Mouse (Mus musculus): ENCODE measurements at regions not wholly inside any gene's neighbourhood (a gene's known extent, or its start where the extent isn't known, plus 50 kb on each side); places are given as distances from the start of the nearest gene placed in this dataset.
A peak's percentile ranks its signal among the peaks of the same experiment; 100 is the strongest.
"Not testable (repeated sequence)": the region's sequence is repeated elsewhere in the genome, so short reads cannot be mapped to it uniquely, and the experiment has no call there.

DNA sequence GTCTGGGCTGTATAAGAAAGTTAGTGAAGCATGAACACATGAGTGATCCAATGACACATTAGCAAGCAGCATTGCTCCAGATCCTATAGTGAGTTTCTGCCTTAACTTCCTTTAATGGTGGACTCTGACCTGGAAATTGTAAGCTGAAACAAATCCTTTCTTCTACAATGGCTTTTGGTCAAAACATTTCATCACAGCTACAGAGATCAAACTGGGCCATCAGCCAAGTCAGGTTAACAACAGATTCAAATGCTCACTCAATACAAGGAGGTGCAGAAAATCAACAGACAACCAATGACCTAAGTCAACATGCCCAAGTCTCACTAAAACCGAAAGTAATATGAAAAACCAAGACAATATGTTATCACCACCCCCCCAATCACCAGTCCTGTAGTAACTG is 91.9 kb upstream of the Map9 start:
- H3K4me3 ChIP-seq (ENCODE audit: insufficient read depth, low read depth, low read length) = no peak overlapping the region
- WGBS = 93% methylated on average over 1 of the region's 1 CpGs
- TF ChIP-seq POLR2A (IDR thresholded peaks at IDR 0.05; ENCODE audit: insufficient read depth, low read depth, low read length) (no peak), CTCF (IDR thresholded peaks at IDR 0.05; ENCODE audit: insufficient read depth, low read depth, low read length) (no peak)

DNA sequence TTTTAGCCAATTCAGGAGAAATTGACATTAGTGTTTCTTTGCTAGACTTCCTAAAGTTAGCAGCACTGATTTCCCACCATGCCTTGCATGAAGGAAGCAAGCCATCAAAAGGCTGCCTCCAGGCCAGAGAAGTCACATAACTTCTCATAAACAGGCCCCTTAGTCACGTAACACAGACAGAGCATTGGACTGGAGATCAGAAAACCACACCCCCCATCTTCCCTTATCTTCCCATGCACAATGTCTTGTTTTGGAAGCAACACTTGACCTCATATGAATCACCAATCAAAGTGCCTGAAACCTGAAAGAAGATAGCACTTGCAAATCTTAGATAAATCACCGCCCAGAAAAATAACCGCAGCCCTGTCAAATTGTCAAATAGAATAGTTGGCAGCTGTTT is 95.9 kb upstream of the Map9 start:
- no peak overlapping the region for H3K4me3 ChIP-seq (ENCODE audit: insufficient read depth, low read depth, low read length)
- TF ChIP-seq CTCF (IDR thresholded peaks at IDR 0.05; ENCODE audit: insufficient read depth, low read depth, low read length) (no peak), POLR2A (IDR thresholded peaks at IDR 0.05; ENCODE audit: insufficient read depth, low read depth, low read length) (no peak)
- 93% methylated on average over 3 of the region's 3 CpGs for WGBS
- no peaks in the 10 kb centered on the region for H3K4me1 ChIP-seq (ENCODE audit: control insufficient read depth, insufficient read depth, low read length)
- H3K27ac ChIP-seq (ENCODE audit: insufficient read depth, low read depth, low read length) = no peak overlapping the region

More for the DNA sequence above, 91.9 kb upstream of the Map9 start:
- H3K27ac ChIP-seq (ENCODE audit: insufficient read depth, low read depth, low read length) = no peak overlapping the region
- H3K4me1 ChIP-seq (ENCODE audit: control insufficient read depth, insufficient read depth, low read length) = no peaks in the 10 kb centered on the region

DNA sequence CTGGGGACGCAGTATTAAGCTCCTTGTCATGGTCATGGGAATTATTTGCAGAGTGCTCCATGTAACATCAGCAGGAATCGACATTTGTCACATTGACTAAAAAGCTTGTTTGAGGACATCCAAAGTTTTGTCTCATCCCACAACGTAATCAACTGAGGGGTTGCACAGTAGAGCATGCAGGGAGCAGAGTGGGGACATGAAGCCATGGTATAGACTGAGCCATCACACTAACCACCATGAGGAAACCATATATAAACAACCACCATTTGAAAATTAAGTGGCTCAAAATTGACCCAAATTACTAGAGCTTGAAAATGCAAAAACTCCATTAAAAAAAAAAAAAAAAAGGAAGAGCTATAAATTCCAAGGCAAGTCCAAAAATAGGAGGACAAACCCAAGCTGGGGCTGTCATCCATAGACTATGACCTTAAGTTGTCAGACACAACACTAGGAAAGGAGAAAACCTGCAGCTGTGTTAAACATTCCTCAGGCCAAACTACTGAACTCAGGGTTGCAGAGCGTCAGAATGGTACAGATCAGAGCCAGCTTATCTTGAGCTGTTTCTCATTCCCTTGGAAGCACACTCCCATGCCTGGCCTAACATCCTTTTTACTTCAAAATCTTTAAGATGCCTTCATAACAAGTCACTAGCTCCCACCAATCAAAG is 97.7 kb upstream of the Map9 start:
- H3K27ac ChIP-seq (ENCODE audit: insufficient read depth, low read depth, low read length) = no peak overlapping the region
- H3K4me1 ChIP-seq (ENCODE audit: control insufficient read depth, insufficient read depth, low read length) = no peaks in the 10 kb centered on the region
- H3K4me3 ChIP-seq (ENCODE audit: insufficient read depth, low read depth, low read length) = no peak overlapping the region
- 92% methylated on average over 4 of the region's 4 CpGs for WGBS
- TF ChIP-seq POLR2A (IDR thresholded peaks at IDR 0.05; ENCODE audit: insufficient read depth, low read depth, low read length) (no peak), CTCF (IDR thresholded peaks at IDR 0.05; ENCODE audit: insufficient read depth, low read depth, low read length) (no peak)

DNA sequence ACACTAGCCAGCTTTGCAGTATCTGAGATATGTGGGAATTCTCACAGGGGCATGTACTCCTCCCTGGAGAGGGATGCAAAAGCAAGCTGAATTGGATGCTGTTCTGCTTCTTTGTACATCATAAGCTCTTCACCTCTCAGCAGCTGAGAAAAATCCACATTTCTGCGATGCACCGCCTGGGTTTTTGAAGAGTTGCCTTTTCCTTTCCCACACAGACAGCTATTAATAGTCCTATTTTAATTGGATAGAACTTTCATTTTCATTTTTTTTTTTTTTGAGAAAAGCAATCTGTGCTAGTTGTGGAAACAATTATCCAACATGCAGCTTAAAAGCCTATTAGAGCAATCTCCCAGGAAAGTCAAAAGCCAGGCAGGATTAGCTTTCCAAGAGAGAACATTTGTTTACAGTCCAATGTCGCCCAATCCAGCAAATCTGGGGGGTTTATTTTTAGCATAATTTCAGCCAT is 105.2 kb upstream of the Gucy1a1 start:
- no peaks in the 10 kb centered on the region for H3K4me1 ChIP-seq (ENCODE audit: control insufficient read depth, insufficient read depth, low read length)
- H3K4me3 ChIP-seq (ENCODE audit: insufficient read depth, low read depth, low read length) = no peak overlapping the region
- TF ChIP-seq CTCF (IDR thresholded peaks at IDR 0.05; ENCODE audit: insufficient read depth, low read depth, low read length) = no peak
- TF ChIP-seq POLR2A (IDR thresholded peaks at IDR 0.05; ENCODE audit: insufficient read depth, low read depth, low read length) = no peak
- H3K27ac ChIP-seq (ENCODE audit: insufficient read depth, low read depth, low read length) = peak overlapping the region; percentile 10; the same call in 1 of the 2 replicates
- WGBS = 17% methylated on average over 3 of the region's 3 CpGs

DNA sequence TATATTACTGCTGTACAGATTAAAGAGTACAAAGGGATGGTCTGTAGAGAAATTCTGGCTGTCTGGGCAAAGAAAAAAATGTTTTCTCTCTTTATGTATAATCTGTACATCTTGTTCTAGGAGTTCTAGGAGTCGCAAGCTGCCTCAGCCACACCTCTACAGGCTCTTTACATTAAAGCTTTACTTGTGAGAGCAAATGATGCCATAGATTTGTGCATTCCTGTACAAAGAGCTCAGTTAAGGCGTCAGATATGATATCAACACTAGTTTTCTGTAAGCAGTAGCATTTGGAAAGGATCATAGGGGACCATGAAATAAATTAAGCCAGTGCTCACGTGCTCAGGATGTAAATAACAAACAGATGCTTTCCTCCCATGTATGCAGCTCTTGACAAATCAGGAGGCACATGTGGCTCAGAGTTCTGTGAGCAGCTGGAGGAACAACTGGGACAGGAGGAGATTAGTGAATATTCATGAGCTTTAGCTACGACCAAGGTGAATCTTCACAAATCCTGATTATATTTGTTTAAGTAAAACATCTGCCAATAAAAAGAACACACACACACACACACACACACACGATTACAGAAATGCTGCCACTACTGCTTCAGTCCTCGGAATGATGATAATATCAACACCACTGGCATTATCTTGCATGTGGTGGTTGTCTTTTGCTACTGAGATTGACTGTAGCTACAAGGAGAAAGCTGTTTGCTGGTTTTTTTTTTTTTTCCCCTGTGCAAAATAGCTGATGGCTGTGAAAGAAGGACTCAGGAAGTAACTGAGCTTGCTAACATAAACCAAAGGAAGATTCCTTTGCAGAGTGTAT is 104.6 kb upstream of the Gucy1a1 start:
- H3K4me1 ChIP-seq (ENCODE audit: control insufficient read depth, insufficient read depth, low read length) = no peaks in the 10 kb centered on the region
- 37% methylated on average over 6 of the region's 6 CpGs for WGBS
- TF ChIP-seq POLR2A (IDR thresholded peaks at IDR 0.05; ENCODE audit: insufficient read depth, low read depth, low read length) (no peak), CTCF (IDR thresholded peaks at IDR 0.05; ENCODE audit: insufficient read depth, low read depth, low read length) (no peak)
- peak overlapping the region; percentile 10 for H3K27ac ChIP-seq (ENCODE audit: insufficient read depth, low read depth, low read length)
- H3K4me3 ChIP-seq (ENCODE audit: insufficient read depth, low read depth, low read length) = no peak overlapping the region

DNA sequence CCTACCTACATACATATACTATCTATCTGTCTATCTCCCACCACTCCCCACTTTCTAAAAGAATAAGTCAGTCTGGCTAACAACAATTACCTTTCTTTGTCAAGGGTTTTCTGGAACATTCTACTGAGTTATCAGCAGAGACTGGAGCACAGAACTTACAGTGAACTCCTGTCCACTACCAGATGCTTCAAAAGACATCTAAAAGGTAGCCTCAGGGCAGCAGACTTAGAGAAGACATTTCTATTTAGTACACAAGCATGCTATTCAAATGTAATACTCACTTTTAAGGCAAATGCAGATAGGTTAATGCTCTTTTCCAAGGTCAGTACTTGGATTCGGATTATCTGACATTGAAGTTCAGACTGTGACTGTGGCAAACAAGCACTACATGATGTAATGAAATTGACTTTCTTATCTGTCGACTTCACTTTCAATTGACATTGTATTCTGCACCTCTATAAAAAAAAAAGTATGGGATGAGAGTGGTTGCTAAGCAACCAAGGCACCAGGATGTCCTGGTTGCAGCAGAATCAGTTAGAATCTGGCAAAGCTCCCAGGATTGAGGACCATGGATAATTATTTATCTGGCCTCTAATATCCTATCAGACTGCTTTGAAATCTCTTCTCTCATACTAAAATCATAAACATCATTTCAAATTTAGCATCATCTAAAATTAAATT is 90.9 kb upstream of the Gucy1a1 start:
- Histone ChIP-seq H3K27ac (ENCODE audit: insufficient read depth, low read depth, low read length) (no peak overlapping the region), H3K4me1 (ENCODE audit: control insufficient read depth, insufficient read depth, low read length) (no peaks in the 10 kb centered on the region), H3K4me3 (ENCODE audit: insufficient read depth, low read depth, low read length) (no peak overlapping the region)
- 46% methylated on average over 2 of the region's 2 CpGs for whole genome bisulfite sequencing
- no peak for TF ChIP-seq POLR2A (IDR thresholded peaks at IDR 0.05; ENCODE audit: insufficient read depth, low read depth, low read length)
- TF ChIP-seq CTCF (IDR thresholded peaks at IDR 0.05; ENCODE audit: insufficient read depth, low read depth, low read length) = no peak

DNA sequence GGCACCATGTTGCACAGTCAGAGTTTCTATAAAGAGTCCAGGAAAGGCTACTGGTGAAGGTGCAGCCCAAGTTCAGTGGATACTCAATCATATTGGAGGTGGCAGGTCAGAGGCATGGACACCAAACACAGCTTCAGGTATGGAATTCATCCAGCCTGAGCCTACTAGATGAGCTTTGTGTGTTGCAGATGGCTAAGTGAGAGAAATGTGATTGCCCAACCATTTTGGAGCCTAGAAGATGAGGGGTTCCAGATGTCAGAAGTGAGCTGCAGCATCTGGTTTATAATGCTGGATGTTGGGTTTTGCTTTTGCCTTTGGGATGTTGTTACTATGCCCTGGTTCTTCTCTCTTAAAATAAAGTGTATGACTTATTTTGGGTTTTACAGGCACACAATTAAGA is 88.7 kb upstream of the Gucy1a1 start:
- no peak overlapping the region for H3K4me3 ChIP-seq (ENCODE audit: insufficient read depth, low read depth, low read length)
- no peaks in the 10 kb centered on the region for H3K4me1 ChIP-seq (ENCODE audit: control insufficient read depth, insufficient read depth, low read length)
- TF ChIP-seq POLR2A (IDR thresholded peaks at IDR 0.05; ENCODE audit: insufficient read depth, low read depth, low read length) (no peak), CTCF (IDR thresholded peaks at IDR 0.05; ENCODE audit: insufficient read depth, low read depth, low read length) (no peak)
- no peak overlapping the region for H3K27ac ChIP-seq (ENCODE audit: insufficient read depth, low read depth, low read length)

DNA sequence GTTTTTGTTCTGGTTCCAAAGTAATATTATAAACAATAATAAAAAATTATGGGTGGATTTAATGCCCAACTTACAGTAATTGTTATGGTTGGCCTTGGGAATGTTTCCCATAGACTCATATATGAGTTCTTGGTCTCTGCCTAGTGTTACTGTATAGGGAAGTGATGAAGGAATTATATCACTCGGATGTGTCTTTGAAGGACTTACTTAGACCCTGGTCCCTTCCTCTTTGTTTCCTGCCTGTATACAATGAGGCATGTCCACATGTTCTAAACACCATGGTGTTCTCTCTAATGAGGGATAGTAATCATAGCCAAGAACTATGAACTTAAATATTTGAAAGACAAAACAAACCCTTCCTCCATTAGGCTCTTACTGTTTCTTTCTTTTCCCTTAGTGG is 77.8 kb upstream of the Gucy1a1 start:
- TF ChIP-seq POLR2A (IDR thresholded peaks at IDR 0.05; ENCODE audit: insufficient read depth, low read depth, low read length) (no peak), CTCF (IDR thresholded peaks at IDR 0.05; ENCODE audit: insufficient read depth, low read depth, low read length) (no peak)
- Histone ChIP-seq H3K4me1 (ENCODE audit: control insufficient read depth, insufficient read depth, low read length) (no peaks in the 10 kb centered on the region), H3K4me3 (ENCODE audit: insufficient read depth, low read depth, low read length) (no peak overlapping the region), H3K27ac (ENCODE audit: insufficient read depth, low read depth, low read length) (no peak overlapping the region)
- 85% methylated on average over 1 of the region's 1 CpGs for WGBS

DNA sequence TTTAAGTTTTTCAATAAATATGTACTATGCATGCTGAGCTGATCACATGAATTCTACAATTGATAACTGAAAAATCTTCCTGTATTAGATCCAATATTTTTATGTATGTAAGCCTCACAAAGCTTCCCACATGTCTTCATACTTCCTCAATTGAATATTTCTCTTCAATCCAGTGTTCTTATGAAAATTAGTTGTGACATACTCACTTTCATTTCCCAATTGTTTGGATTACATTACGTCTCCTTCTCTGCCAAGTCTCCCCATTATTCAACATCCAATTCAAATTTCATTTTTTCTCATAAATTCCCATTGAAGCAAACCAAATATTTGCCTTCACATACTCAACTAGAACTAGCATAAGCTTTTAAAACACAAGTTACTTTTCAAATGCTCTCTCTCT is 76.3 kb upstream of the Gucy1a1 start:
- TF ChIP-seq CTCF (IDR thresholded peaks at IDR 0.05; ENCODE audit: insufficient read depth, low read depth, low read length) (no peak), POLR2A (IDR thresholded peaks at IDR 0.05; ENCODE audit: insufficient read depth, low read depth, low read length) (no peak)
- H3K4me1 ChIP-seq (ENCODE audit: control insufficient read depth, insufficient read depth, low read length) = no peaks in the 10 kb centered on the region
- 92% methylated on average over 1 of the region's 1 CpGs for WGBS
- no peak overlapping the region for H3K27ac ChIP-seq (ENCODE audit: insufficient read depth, low read depth, low read length)
- H3K4me3 ChIP-seq (ENCODE audit: insufficient read depth, low read depth, low read length) = no peak overlapping the region

DNA sequence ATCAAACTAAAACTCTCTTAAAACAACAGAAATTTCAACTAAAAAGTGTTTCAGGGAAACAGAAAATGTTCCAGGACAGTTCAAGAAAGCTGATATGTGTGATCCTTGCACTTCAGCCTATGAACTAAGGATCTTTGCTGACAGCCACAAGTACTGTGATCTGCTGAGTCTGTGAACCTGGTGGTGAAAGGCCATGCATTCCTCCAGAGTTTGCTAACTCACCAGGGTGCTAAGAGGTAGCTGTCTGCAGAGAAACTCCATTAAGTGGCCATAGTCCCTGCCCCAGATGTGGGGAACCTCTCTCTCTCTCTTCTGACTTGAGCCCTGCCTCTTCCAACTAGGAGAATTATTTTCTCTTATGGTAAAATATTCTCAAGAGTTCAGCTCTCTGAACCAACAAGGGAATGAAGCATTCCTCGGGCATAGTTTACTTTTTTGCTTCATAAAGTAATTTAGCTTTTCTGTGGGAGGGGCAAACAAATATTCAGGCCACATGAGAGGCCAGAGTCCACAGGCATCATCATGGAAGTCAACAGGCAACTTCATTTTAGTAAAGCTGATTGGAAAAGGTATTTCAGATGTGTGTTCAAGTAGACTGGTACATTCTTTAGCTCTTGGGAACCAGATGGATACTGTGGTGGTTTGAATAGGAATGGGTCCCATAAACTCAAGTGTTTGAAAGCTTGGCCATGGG is 73.8 kb upstream of the Gucy1a1 start:
- WGBS = 83% methylated on average over 1 of the region's 1 CpGs
- not testable (repeated sequence) for H3K4me3 ChIP-seq (ENCODE audit: insufficient read depth, low read depth, low read length); H3K4me1 ChIP-seq (ENCODE audit: control insufficient read depth, insufficient read depth, low read length); H3K27ac ChIP-seq (ENCODE audit: insufficient read depth, low read depth, low read length)

Data from olfactory bulb, adult 2 months (tissue).